In genomic region chr5:137778635-137779034, GRCm38 (mm10) we compare ENCODE assay signal across 8 mouse cellular contexts. TPM values are rescaled to one million over a fixed set of nuclear protein-coding genes. Genes with fewer than 3 reads are reported as not detected.
DNase-seq lines count a peak whose midpoint lies in the region; ATAC-seq lines count a peak whose summit lies in the region.

Gene Ppp1r35, plus strand, starts transcription at chr5:137778849.

- DNase-seq in MEL-GATA-1-ER (ENCODE audit: extremely low read depth, low read depth): peak; percentile 89
- DNase-seq in cerebellum, adult 8-10 months: peak; percentile 97
- peak; percentile 97 for DNase-seq in forelimb bud, embryonic 11.5 days (ENCODE audit: low read depth, low spot score)
- DNase-seq in layer of hippocampus, adult 9-10 months (ENCODE audit: low spot score): peak; percentile 89
- peak; percentile 88 for DNase-seq in ovary, postnatal 10 days (ENCODE audit: low spot score)
- peak; percentile 91 to 94 for DNase-seq in thymus, postnatal 10 days (ENCODE audit: low spot score in 2 of 2)

- peak within 1 kb of the TSS; percentile 92 for H3K4me3 ChIP-seq in lung, embryonic 16.5 days (ENCODE audit: low read length)

- peak within 1 kb of the TSS; percentile 95 for H3K4me2 ChIP-seq in lung, embryonic 16.5 days (ENCODE audit: low read depth, low read length)

- peak; percentile 88 to 90 for ATAC-seq in hematopoietic stem cell, adult 5-6 weeks (replicated peaks in 1 of 2; ENCODE audit: insufficient read depth in 1 of 2, low FRiP score in 2 of 2, low TSS enrichment in 1 of 2, low read depth in 1 of 2, poor library complexity in 2 of 2, severe bottlenecking in 2 of 2)
- peak; percentile 96 for ATAC-seq in lung, embryonic 16.5 days (ENCODE audit: low read depth)

- WGBS in lung, embryonic 16.5 days: under 1% methylated on average over 31 of the region's 31 CpGs

- H3K4me1 ChIP-seq in lung, embryonic 16.5 days (replicated peaks; ENCODE audit: control insufficient read depth, insufficient read depth, low read length): peaks cover 28% of the 10 kb centered on the region

- peak within 1 kb of the TSS; percentile 87 for H3K27ac ChIP-seq in lung, embryonic 16.5 days (ENCODE audit: low read length)

- H3K9ac ChIP-seq in lung, embryonic 16.5 days (ENCODE audit: low read length): peak within 1 kb of the TSS; percentile 92

- H3K36me3 ChIP-seq in lung, embryonic 16.5 days (ENCODE audit: control insufficient read depth, insufficient read depth, low read length): peaks cover 26% of the 10 kb centered on the region

- no peaks in the 10 kb centered on the region for H3K9me3 ChIP-seq in lung, embryonic 16.5 days (ENCODE audit: control insufficient read depth, low read length)

- H3K27me3 ChIP-seq in lung, embryonic 16.5 days (ENCODE audit: control insufficient read depth, insufficient read depth, low read depth, low read length): no peaks in the 10 kb centered on the region

RNA-seq across cellular contexts. Expression of gene Ppp1r35, which starts in this region (rescaled TPM):
- 15.3 and 61.5 TPM in 2 replicates for total RNA-seq in hematopoietic stem cell, adult 5-6 weeks (2017)
- polyA plus RNA-seq in lung, embryonic 16.5 days (2015; fragmentation: Nextera tagmentation; extraction: Ambion mirVana): 25.9 and 30.5 TPM in 2 replicates

Comparison
In these comparisons a context has a peak if more than half of its experiments do, and no peak if none do; other contexts are left out.
1. Peak in every context shown above with its lines: DNase-seq, ATAC-seq, H3K4me3 ChIP-seq and H3K27ac ChIP-seq.